Comparison of ENCODE assay signal across 10 mouse cellular contexts in genomic region chr1:164061278-164061677, GRCm38 (mm10). TPM values are rescaled to one million over a fixed set of nuclear protein-coding genes. Genes with fewer than 3 reads are reported as not detected.
DNase-seq lines count a peak whose midpoint lies in the region; ATAC-seq and TF ChIP-seq lines count a peak whose summit lies in the region.
"Had no signal": no experiment of that assay in that cellular context is flagged by ENCODE, and none has a peak within 500 bp of the region (broad histone marks: within the 10 kb centered on the region; RNA-seq: fewer than 3 reads in every experiment).

No protein-coding gene starts in this region.

- H3K4me3 ChIP-seq in lung, embryonic 14.5 days (ENCODE audit: low read depth, low read length), result no peak overlapping the region
- H3K4me3 ChIP-seq: myocyte had no signal

- H3K36me3 ChIP-seq in lung, embryonic 14.5 days (ENCODE audit: insufficient read depth), result no peaks in the 10 kb centered on the region

- ATAC-seq in lung, embryonic 14.5 days (ENCODE audit: insufficient read depth), result no peak
- ATAC-seq in monocyte, adult 5-6 weeks (replicated peaks; ENCODE audit: insufficient number of reproducible peaks, low FRiP score, low TSS enrichment, poor library complexity, severe bottlenecking), result peak; percentile 18
- no peak for ATAC-seq in activated CD4-positive, CD25-positive, alpha-beta regulatory T cell, adult 4 months

- DNase-seq in cerebellum, postnatal 10 days, result peak; percentile 3 to 11
- DNase-seq in cerebellum, adult 18-20 months, result no peak
- DNase-seq in lung, embryonic 14.5 days, result peak; percentile 61
- no peak for DNase-seq in lung, postnatal 25 days (ENCODE audit: low spot score)
- DNase-seq in c-Kit-positive CD71-positive TER-119-negative erythroid progenitor cells, embryonic 14.5 days (ENCODE audit: low read depth), result peak; percentile 10
- DNase-seq in adrenal gland, postnatal 25 days, result no peak

- no peaks in the 10 kb centered on the region for H3K27me3 ChIP-seq in lung, embryonic 14.5 days (ENCODE audit: insufficient read depth, low read length)

- no peak overlapping the region for H3K27ac ChIP-seq in lung, embryonic 14.5 days (ENCODE audit: low read depth)

- H3K9me3 ChIP-seq in lung, embryonic 14.5 days (ENCODE audit: low read depth, low read length), result no peaks in the 10 kb centered on the region

- H3K9ac ChIP-seq in lung, embryonic 14.5 days, result no peak overlapping the region

- 30% methylated on average over 4 of the region's 4 CpGs for WGBS in lung, embryonic 14.5 days

- peak; percentile 61 for TF ChIP-seq CTCF in lung, embryonic 14.5 days (IDR thresholded peaks at IDR 0.05; ENCODE audit: low read depth)

- no peak overlapping the region for H3K4me2 ChIP-seq in lung, embryonic 14.5 days

- H3K4me1 ChIP-seq in lung, embryonic 14.5 days (ENCODE audit: insufficient read depth), result no peaks in the 10 kb centered on the region

RNA-seq across cellular contexts. Expression of gene Sell, which starts 0.5 kb away (rescaled TPM):
- polyA plus RNA-seq in lung, embryonic 14.5 days (2014; fragmentation: Nextera tagmentation; extraction: Ambion mirVana), result 0.26 and 0.61 TPM in 2 replicates
- 238 to 507 TPM (median 268 TPM) in 3 replicates for total RNA-seq in monocyte, adult 5-6 weeks (2017)
- polyA plus RNA-seq in activated CD4-positive, CD25-positive, alpha-beta regulatory T cell, adult 4 months (2017; shearing (Covaris generic)), result 100 to 1,000 TPM; 486 to 518 TPM
- 0.70 and 1.7 TPM in 2 replicates for total RNA-seq in adrenal gland, postnatal 25 days (2021)
- total RNA-seq: layer of hippocampus, postnatal 14 days had no signal
- polyA plus RNA-seq: myocyte had no signal

RNA-seq across cellular contexts. Expression of gene Sele, which starts 13.2 kb away (rescaled TPM):
- not detected in 2 replicates for polyA plus RNA-seq in lung, embryonic 14.5 days (2014; fragmentation: Nextera tagmentation; extraction: Ambion mirVana)
- total RNA-seq in monocyte, adult 5-6 weeks (2017), result 0.57 to 0.85 TPM in 2 of 3 replicates, not detected in the other
- not detected for polyA plus RNA-seq in activated CD4-positive, CD25-positive, alpha-beta regulatory T cell, adult 4 months (2017; shearing (Covaris generic))
- total RNA-seq in adrenal gland, postnatal 25 days (2021), result 2.5 and 3.0 TPM in 2 replicates
- polyA plus RNA-seq: myocyte had no signal

RNA-seq across cellular contexts. Expression of gene Selp, which starts 53.8 kb away (rescaled TPM):
- polyA plus RNA-seq in lung, embryonic 14.5 days (2014; fragmentation: Nextera tagmentation; extraction: Ambion mirVana), result not detected in 2 replicates
- 1.6 to 3.5 TPM (median 1.7 TPM) in 3 replicates for total RNA-seq in monocyte, adult 5-6 weeks (2017)
- 1 to 10 TPM; 1.9 to 4.3 TPM for polyA plus RNA-seq in activated CD4-positive, CD25-positive, alpha-beta regulatory T cell, adult 4 months (2017; shearing (Covaris generic))
- 0.38 and 0.39 TPM in 2 replicates for total RNA-seq in adrenal gland, postnatal 25 days (2021)
- total RNA-seq: layer of hippocampus, postnatal 14 days had no signal

Comparison
In these comparisons a context has a peak if more than half of its experiments do, and no peak if none do; other contexts are left out.
1. DNase-seq: peak in cerebellum, postnatal 10 days (2 of 2), lung, embryonic 14.5 days (single experiment) and c-Kit-positive CD71-positive TER-119-negative erythroid progenitor cells, embryonic 14.5 days (single experiment); none in cerebellum, adult 18-20 months (0 of 2), lung, postnatal 25 days (single experiment) and adrenal gland, postnatal 25 days (single experiment).
2. RNA of gene Sell, which starts 0.5 kb away (total RNA-seq): 238 to 507 TPM in monocyte, adult 5-6 weeks; 0.70 to 1.7 TPM in adrenal gland, postnatal 25 days; every median in the first group is over 10 times any median in the second.